Mouse (Mus musculus) liver (tissue): ENCODE measurements around the gene Trappc5.

ENCODE experiments used
- DNase-seq: peaks from one replicate; pipeline ENCODE4 v3.0.0-alpha.2; 2020; ENCODE audit warnings: mixed read lengths

The Trappc5 gene

DNA sequence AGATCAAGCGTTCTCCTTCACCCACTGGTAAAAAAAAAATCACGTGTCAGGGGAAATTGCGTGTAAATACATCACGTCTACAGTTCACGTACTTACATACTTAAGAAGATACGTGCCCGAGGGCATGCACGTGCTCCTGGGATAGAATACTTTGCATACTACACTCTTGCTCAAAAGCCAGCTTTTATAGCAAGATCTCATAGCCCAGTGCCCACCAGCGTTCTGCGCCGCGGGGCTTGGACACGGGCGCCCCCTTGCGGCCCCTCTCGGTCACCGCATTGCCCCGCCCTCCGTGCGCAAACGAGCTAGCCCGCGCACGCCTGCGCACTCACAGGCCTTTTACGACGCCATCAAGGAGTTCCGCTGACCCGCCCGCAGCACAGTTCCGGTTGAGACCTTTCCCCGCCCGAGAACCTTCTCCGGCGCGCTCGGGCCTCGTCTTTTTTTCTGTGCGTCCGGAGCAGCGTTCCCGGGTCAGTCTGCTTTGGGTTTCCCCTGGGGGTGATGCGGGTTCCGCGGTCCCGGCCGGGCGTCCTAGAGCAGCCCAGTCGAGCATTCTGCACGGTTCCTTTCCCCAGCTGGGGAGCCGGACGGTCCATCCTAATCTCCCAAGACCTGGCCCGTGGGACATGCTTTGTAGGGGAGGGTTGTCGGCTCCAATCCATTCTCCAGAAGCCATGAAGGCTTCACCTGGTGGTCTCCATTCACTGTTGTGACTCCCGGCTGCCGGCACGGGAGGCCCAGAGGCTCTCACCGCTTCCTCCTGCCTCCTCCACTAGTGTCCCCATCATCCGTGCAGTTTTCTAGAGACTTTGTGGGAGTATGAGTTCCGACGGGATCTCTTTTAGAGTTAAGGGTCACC lies at the start of gene Trappc5:
Gene Trappc5 (plus strand): TSS at position 169 of the 862 bp plus-strand sequence.
- peak; percentile 94 for DNase-seq

DNA sequence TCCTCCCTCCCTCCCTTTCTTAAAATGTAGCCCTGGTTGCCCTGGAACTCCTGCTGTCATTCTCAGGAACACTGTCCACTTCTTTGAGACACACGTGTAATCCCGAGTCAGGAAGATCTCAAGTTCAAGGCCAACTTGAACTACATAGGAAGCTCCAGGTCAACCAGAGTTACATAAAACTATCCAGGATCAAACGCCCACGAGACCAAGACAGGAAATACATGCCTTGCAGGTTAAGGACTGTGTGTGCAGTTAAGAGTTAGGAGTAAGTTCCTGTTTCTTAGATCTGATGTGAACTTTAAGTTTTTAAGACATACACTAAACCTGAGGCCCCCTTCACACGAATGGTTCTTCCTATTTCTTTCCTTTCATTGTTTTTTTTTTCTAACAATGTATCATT lies 49.1 kb upstream of the Trappc5 start:
- DNase-seq, result no peak

DNA sequence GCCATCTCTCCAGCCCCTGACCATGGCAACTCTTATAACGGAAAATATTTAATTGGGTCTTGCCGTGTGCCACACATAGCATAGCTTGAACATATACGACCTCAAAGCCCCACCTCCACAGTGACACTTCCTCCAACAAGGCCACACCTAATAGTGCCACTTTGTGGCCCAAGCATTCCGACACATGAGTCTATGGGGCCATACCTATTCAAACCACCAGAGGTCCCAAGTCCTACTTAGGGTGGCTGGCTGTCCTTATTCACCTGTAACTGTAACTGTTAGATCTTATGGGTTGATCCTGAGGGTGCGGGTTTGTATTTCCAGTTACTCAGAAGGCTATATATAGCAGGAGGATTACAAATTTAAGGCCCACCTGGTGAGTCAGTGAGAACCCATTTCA lies 48.1 kb upstream of the Trappc5 start:
- no peak for DNase-seq

DNA sequence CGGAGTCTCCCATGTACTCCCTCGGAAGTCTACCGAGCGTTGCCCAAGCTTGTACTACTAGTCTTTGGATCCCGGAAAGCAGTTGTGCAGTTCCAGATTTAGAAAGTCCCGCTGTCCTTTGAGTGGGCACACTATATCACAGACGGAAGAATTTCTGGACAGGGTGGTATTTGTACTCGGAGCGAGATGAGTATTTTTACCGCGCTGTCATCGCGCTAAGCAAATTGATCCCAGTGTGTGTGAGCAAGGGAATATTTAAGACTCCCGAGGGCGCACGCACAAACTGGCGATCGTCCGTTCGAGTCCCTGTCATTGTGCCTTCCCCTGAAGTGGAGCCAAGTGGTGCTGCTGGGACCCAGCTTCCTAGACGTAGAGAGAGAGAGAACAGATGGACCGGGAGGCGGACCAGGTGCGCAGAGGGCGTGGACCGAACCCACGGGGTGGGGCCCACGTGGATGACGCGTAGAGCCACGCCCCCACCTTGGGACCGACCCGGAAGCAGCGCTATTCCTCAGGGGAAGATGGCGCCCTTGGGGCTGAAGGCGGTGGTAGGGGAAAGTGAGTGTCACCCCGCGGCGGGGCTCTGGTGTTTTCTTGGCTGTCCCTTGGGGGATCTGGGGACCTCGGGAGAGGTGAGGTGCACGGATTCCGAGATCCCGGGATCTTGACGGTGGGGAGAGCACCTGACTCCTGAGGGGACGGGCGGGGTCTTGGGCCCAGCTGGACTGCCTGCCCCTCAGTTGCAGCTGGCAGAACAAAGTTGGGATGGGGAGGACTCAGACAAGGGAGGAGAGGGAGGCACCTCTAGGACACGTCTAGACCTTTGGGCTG lies 45.2 kb upstream of the Trappc5 start, which contains the start of gene Stxbp2:
Gene Stxbp2 (plus strand): TSS at position 309 of the 831 bp plus-strand sequence.
- DNase-seq, result peak; percentile 90

DNA sequence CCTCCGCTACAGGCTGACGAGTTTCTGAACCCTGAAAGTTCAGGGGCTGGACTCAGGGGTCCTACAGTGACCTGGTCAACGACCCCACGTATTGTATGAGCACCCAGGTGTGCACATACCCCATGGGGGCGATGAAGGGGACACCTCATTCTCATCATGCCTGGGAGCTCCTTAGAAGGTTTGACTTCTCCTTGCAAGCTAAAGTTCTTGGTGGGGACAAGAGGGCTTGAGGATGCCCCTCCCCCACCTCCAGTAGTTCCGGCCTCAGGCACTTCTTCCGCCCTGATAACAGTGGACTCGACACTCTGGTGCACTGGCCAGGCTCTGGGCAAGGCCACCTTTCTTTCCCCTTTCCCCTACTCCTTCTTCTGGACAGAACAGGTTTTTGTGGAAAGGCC lies 44.6 kb upstream of the Trappc5 start:
- DNase-seq, result peak; percentile 68

DNA sequence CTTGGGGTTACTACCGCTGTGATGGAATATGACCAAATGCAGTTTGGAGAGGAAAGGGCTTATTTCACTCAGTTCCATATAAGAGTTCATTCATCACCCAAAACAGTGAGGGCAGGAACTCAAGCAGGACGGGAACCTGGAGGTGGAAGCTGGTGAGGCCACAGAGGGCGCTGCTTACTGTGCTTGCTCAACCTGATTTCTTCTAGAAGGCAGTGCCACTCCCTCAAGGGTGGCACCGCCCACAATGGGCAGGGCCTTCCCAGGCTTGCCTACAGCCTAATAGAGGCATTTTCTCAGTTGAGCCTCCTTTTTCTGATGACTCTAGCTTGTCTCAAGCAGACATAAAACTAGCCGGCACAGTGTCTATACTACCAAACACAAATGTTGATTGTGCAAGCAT lies 30.3 kb upstream of the Trappc5 start:
- peak; percentile 74 for DNase-seq

DNA sequence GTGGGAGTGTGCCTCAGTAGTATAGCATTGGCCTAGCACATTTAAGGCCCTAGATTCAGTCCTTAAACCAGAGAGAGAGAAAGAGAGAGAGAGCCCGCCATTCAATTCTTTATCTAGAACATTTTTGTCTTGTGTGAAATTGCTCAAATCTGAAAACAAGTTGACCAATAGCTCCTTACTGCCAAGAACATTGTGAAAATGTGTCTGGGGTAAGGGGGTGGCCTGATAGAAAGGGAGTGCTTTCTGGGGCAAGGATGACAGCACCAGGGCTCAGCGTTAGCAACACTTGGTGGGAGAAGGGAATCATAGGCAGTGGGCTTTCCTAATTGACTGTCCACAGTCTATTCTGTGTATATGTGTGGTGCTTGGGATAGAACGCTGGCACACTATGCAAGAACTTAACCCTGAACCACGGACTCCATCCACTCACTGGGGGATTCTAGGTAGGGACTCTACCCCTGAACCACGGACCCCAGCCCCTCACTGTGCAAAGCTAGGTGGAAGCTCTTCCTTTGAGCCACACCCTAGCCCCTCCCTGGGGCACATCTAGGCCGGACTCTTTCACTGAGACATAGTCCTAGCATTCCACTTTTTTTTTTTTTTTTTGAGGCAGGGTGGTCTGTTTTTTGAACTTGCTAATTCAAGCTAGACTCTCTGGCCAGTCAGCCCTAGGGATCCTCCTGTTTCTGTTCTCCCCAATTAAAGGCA lies 29.1 kb upstream of the Trappc5 start:
- DNase-seq, result no peak

DNA sequence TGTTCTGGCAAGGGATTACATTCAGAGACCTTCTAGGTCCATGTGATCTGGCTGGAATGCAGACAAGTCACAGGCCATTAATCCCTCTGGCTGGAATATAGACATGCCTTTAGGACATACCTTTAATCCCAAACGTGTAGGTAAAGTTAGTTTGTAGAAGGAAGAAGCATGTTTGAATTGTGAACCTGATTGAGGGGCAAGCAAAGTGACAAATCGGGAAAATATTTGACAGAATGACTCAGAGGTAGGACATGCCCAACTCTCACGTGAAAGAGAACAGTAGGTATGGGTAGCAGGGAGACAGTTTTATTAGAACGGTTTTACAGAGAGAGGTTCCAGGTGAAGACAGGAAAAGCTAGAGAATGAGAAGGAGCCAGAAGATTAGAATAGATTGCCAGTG lies 28.5 kb upstream of the Trappc5 start:
- DNase-seq, result no peak

DNA sequence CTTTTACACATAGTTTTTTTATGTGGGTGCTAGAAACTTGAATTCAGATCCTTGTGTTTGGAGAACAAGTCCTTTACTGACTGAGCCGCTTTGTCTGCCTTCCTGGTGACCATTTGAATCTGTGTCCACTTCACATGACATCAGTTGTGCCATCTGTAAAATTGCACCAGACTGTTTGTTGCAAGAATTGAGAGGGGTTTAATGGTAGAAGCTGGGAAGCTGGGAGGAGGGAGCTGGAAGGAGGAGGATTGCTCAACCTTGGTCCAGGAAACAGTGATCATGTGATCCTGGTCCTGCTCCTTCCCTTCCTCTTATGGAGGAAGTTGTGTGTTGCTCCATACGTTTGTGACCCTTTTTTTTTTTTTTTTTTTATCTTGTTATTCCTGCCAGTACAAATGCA lies 27.8 kb upstream of the Trappc5 start:
- DNase-seq, result no peak

DNA sequence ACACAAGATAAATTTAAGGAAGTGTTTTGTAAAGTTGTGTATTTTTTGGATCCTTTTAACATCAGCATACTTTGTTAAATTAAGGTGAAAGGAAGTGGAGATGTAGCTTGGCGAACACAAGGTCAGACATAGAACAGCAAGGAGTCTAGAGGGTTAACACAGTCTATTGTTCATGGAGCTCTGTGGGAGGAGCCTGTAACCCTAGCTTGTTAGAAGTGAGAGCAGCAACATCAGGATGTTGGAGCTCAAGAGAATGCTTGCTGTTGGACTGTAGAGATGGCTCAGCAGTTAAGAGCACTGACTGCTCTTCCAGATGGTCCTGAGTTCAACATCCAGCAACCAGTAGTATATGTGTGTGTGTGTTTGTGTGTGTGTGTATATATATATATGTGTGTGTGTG lies 27.1 kb upstream of the Trappc5 start:
- no peak for DNase-seq

DNA sequence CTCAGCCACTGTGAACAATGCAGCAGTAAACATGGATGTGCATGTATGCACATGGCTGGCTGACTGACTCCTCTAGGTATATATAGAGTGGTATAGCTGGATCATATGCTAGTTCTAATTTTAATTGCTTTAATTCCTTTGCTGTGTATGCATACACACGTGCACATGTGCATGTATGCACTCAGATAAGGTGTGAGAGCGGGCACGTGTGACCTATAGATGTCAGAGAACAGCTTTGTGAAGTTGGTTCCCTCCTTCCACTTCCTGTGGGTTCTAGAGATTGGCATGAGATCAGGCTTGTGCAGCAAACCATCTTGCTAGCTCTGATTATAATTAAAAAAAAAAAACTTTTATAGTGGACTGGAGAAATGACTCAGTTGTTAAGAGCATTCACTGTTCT lies 23.3 kb upstream of the Trappc5 start:
- DNase-seq, result no peak

DNA sequence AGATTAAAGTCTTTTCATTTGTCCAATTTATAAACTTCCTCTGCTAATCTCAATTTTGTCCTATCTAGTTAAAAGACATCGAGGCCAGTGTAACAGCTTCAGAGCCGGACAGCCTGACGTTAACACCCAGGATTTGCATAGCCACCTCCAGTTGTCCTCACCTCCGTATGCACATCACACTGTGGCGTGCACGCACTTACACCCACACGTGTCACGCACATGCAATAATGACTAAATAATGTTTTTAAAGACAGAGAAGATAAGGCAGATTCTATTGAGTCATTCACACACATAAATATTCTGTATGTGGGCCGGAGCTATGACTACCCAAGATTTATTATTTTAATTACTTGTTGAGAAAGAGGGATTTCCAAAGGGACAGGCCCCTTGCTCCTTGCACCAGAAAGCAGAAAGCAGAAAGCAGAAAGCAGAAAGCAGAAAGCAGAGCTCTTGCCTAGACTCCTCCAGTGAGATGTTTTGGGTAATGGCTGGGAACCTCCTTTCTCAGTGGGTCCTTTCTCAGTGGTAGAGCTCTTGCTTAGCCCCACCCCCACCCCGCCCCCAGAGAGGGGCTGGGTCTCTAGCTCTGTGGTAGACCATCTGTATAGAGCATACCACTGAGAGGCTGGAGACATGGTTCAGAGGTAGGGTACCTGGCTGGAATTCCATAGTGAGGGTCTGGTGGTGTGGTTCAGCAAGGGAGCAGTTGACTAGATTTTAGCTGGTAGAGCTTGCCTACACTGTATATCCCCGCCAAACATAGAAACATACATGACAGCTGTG lies 21.2 kb upstream of the Trappc5 start:
- no peak for DNase-seq

DNA sequence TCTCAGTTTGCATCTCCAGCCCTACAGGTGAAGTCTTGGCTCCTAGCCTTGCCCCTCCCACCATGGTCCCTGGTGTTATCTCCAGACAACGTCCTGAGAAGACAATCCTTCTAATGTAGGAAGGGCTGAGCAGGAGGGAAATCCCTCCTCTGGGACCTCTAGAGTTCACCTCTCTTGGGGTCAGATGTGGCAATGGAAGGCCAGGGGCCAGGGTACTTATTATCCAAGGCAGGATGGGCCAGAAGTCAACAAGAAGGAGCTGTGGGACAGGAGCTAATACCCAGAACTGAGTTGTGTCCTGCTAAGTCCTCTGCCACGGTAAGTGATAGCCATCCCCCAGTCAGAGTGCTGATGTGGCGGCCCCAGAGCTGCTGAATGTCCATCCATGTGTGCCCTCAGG lies 20.6 kb upstream of the Trappc5 start, which contains the start of gene Retn:
Gene Retn (plus strand): TSS at position 245 of the 400 bp plus-strand sequence.
- DNase-seq, result no peak

DNA sequence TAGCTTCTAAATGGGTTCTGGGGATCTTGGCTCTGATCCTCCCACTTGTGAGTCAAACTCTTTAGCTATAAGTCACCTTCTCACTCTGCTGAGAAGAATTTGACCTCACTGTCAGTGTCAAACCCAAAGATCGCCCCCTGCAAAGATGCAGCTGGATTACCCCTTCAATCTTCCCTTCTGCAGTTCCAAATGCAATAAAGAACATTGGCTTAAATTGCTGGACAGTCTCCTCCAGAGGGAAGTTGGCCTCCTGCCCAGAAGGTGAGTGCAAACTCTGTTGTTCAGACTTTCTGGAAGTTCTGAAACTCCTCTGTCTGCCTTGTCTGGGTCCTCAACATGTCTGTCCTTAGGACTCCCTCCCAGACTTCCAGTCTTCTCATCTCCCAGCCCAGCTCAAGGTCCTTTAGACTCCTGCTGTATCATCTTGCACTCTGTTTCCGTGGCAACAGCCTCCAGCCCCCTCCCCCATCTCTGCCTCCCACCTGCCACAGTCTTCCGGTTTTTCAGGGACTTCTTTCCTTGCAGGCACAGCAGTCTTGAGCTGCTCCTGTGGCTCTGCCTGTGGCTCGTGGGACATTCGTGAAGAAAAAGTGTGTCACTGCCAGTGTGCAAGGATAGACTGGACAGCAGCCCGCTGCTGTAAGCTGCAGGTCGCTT lies 19.2 kb upstream of the Trappc5 start:
- DNase-seq, result no peak

DNA sequence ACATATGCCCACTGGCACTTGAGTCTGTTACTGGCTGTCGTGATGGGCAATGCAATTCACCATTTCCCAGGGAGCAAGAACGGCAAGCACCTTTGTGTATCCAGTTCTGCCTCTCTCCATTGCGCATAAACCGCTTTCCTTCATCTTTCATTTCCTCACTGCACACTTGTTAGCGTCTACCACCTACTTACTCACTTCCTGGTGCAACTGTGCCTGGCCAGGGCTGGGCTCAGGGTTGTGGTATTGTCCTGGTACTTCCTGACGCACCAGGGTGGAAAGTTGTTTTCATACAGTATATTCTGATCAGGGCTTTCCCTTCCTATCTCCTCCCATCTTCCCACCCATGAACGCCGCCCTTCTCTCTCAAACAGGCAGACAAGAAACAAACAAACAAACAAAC lies 15.2 kb upstream of the Trappc5 start:
- DNase-seq, result no peak

DNA sequence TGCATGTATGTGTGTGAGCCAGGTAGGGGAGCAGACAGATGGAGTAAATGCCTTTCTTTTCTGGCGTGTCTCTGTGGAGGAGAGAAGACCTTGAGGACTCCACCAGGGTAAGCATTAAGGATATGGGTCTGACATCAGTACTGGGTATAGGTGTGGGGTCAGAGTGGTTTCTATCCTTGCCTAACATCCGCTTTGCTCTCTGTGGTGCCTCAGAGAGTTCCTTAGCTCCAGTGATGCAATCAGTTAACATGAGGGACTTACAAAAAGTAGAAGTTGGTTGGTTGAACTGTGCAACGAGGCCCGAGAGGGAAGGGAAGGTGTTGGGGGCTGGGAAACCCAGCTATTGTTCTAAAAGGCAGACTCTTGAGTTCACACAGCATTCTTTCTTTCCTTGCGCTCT lies 11.7 kb upstream of the Trappc5 start:
- DNase-seq, result no peak

DNA sequence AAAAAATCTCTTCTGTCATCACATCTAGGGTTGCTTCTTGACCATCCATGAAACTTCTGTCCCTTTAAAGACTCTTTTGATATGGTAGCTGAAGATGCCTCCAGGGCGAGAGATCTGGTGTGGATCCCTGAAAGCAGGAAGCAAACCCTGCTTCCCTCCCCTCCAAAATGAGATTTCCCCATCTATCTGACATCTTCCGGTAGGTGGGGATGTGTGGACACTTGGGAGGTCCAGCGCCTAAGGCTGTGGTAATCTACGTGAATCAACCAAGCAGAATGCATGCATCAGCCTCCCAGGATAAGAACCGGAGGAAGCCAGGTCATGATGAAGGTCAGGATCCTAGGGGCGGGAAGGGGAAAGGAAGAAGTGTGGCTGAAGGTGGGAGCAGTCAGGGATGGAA lies 10.6 kb upstream of the Trappc5 start, which contains the start of gene Mcemp1:
Gene Mcemp1 (plus strand): TSS at position 248 of the 400 bp plus-strand sequence.
- no peak for DNase-seq

DNA sequence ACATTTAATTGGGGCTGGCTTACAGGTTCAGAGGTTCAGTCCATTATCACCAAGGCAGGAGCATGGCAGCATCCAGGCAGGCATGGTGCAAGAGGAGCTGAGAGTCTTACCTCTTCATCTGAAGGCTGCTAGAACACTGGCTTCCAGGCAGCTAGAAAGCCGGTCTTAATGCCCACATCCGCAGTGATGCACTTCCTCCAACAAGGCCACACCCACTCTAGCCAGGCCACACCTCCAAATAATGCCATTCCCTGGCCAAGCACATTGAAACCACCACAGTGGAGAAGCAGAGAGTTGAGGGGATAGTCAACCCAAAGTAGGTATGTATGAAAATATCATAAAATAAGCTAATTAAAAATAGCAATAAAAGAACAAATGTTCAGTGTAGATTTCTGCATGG lies 5.7 kb upstream of the Trappc5 start:
- DNase-seq, result peak; percentile 30

DNA sequence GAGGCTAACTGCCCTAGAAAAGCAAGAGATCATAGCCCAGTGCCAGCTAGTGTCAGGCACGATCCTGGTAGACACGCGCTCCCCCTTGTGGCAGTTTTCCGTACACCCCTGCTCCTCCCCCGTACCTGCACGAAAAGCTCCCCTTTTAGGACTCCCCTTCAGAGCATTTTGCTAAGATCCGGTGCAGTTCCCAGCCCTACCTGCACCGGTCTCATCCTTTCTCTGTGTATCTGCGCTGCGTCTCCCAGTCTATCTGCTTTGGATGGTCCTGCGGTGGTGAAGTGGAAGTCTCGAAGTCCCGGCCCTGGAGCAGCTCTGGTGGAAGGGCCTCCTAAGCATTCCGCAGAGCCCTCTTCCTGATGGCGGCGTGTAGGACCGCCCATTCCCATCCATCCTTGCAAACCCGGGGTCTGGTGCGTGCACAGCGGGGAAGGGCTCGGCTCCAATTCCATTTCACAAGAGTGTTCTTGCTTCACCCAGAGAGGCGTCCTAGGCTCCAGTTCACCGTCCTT lies 4.1 kb upstream of the Trappc5 start, which contains the start of gene Fcor:
Gene Fcor (minus strand): TSS at position 383 of the 512 bp plus-strand sequence.
- peak; percentile 83 for DNase-seq

DNA sequence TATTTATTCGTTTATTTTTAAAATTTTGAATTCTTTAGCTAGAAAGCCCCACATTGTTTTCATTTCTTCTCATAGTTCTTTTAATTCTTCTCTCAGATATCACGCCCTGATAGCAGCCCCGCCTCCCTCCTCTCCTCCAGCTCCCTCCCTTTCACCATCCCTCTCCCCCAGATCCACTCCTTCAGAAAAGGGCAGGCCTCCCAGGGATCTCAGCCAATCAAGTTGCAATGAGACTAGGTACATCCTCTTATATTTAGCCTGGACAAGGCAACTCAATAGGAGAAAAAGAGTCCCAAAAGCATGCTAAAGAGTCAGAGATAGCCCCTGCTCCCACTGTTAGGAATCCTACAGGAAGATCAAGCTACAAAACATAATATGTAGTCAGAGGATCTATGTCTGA lies 1.4 kb upstream of the Trappc5 start:
- DNase-seq, result no peak

DNA sequence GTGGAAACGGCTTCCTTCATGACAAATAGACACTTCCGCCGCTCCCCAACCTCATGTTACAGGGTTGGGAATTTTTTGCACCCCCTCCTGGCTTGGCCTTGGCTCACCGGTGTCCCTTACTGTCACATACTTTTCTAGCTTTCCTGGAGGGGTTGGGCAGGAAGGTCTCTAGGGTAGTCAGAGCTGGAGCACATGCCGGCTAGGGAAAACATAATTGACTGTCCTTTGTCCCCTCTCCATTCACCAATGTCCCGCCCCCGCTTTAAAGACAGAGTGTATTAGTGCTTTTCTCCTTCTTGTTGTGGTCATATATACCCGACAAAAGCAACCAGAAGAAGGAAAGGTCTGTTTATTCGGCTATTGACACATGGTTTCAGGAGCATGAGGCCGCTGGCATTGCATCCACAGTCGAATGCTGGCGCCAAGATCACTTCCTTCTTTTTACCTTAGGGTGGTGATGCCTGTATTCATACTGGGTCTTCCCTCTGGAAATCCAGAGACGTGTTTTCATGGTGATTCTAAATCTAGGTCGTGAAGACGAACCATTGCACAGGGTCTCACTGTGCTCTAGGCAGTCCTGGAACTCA lies 987 bp downstream of the Trappc5 start:
- peak; percentile 20 for DNase-seq
